Mouse (Mus musculus): ENCODE measurements around the gene Mcrip1. TPM values are rescaled to one million over a fixed set of nuclear protein-coding genes. Genes with fewer than 3 reads are reported as not detected.

The Mcrip1 gene
- polyA plus RNA-seq, 1 experiment from 2014 or later: 139 TPM

- H3K36me3 ChIP-seq (ENCODE audit: control insufficient read depth, insufficient read depth): no peaks in the 10 kb centered on the region
- 47% methylated on average over 5 of the region's 5 CpGs for WGBS
Observed at GRCm38 (mm10) chr11:120552736-120553135, 3.2 kb upstream of the Mcrip1 start.

GRCm38 (mm10) chr11:120550810-120551440 is 1.4 kb upstream of the Mcrip1 start, which contains the start of gene Ppp1r27:
Gene Ppp1r27, minus strand, starts transcription at chr11:120551132.
- ATAC-seq (replicated peaks; ENCODE audit: extremely low read depth, insufficient read depth, low FRiP score): no peak
- no peaks in the 10 kb centered on the region for H3K36me3 ChIP-seq (ENCODE audit: control insufficient read depth, insufficient read depth)
- H3K9ac ChIP-seq (ENCODE audit: low read length): peak within 1 kb of the TSS; percentile 86
- H3K27me3 ChIP-seq (ENCODE audit: control insufficient read depth, insufficient read depth, low read length): no peaks in the 10 kb centered on the region
- WGBS: 92% methylated on average over 28 of the region's 28 CpGs
- H3K27ac ChIP-seq (ENCODE audit: low read length): peak within 1 kb of the TSS; percentile 69
- no peaks in the 10 kb centered on the region for H3K9me3 ChIP-seq (replicated peaks; ENCODE audit: control insufficient read depth, low read length)
- H3K4me3 ChIP-seq (ENCODE audit: low read length): peak within 1 kb of the TSS; percentile 68
- peak within 1 kb of the TSS; percentile 84 for H3K4me2 ChIP-seq (ENCODE audit: low read depth, low read length)
- peaks cover 26% of the 10 kb centered on the region for H3K4me1 ChIP-seq (ENCODE audit: control insufficient read depth, insufficient read depth, low read length)

More at GRCm38 (mm10) chr11:120552736-120553135, 3.2 kb upstream of the Mcrip1 start:
- no peaks in the 10 kb centered on the region for H3K9me3 ChIP-seq (replicated peaks; ENCODE audit: control insufficient read depth, low read length)
- no peak for ATAC-seq (replicated peaks; ENCODE audit: extremely low read depth, insufficient read depth, low FRiP score)
- H3K27ac ChIP-seq (ENCODE audit: low read length): no peak overlapping the region
- H3K4me1 ChIP-seq (ENCODE audit: control insufficient read depth, insufficient read depth, low read length): peaks cover 21% of the 10 kb centered on the region
- no peak overlapping the region for H3K4me3 ChIP-seq (ENCODE audit: low read length)
- no peaks in the 10 kb centered on the region for H3K27me3 ChIP-seq (ENCODE audit: control insufficient read depth, insufficient read depth, low read length)
- H3K9ac ChIP-seq (ENCODE audit: low read length): no peak overlapping the region
- H3K4me2 ChIP-seq (ENCODE audit: low read depth, low read length): no peak overlapping the region

GRCm38 (mm10) chr11:120549986-120550809 is 671 bp upstream of the Mcrip1 start:
- Histone ChIP-seq H3K4me1 (ENCODE audit: control insufficient read depth, insufficient read depth, low read length) (peaks cover 26% of the 10 kb centered on the region), H3K9me3 (replicated peaks; ENCODE audit: control insufficient read depth, low read length) (no peaks in the 10 kb centered on the region), H3K9ac (ENCODE audit: low read length) (peak overlapping the region; percentile 86), H3K4me3 (ENCODE audit: low read length) (peak overlapping the region; percentile 68), H3K36me3 (ENCODE audit: control insufficient read depth, insufficient read depth) (no peaks in the 10 kb centered on the region), H3K27ac (ENCODE audit: low read length) (peak overlapping the region; percentile 69), H3K4me2 (ENCODE audit: low read depth, low read length) (peak overlapping the region; percentile 84), H3K27me3 (ENCODE audit: control insufficient read depth, insufficient read depth, low read length) (no peaks in the 10 kb centered on the region)
- 69% methylated on average over 11 of the region's 11 CpGs for WGBS
- no peak for ATAC-seq (replicated peaks; ENCODE audit: extremely low read depth, insufficient read depth, low FRiP score)

GRCm38 (mm10) chr11:120548786-120549167 is 750 bp downstream of the Mcrip1 start:
- Histone ChIP-seq H3K4me2 (ENCODE audit: low read depth, low read length) (peak overlapping the region; percentile 84), H3K27ac (ENCODE audit: low read length) (peak overlapping the region; percentile 87), H3K4me1 (ENCODE audit: control insufficient read depth, insufficient read depth, low read length) (peaks cover 20% of the 10 kb centered on the region), H3K27me3 (ENCODE audit: control insufficient read depth, insufficient read depth, low read length) (no peaks in the 10 kb centered on the region), H3K9me3 (replicated peaks; ENCODE audit: control insufficient read depth, low read length) (no peaks in the 10 kb centered on the region), H3K4me3 (ENCODE audit: low read length) (peak overlapping the region; percentile 68), H3K36me3 (ENCODE audit: control insufficient read depth, insufficient read depth) (peaks cover 8% of the 10 kb centered on the region), H3K9ac (ENCODE audit: low read length) (peak overlapping the region; percentile 86)
- no peak for ATAC-seq (replicated peaks; ENCODE audit: extremely low read depth, insufficient read depth, low FRiP score)
- 14% methylated on average over 7 of the region's 7 CpGs for WGBS

- H3K27ac ChIP-seq (ENCODE audit: low read length): no peak overlapping the region
- H3K4me1 ChIP-seq (ENCODE audit: control insufficient read depth, insufficient read depth, low read length): peaks cover 20% of the 10 kb centered on the region
- ATAC-seq (replicated peaks; ENCODE audit: extremely low read depth, insufficient read depth, low FRiP score): no peak
- WGBS: 73% methylated on average over 3 of the region's 3 CpGs
- no peaks in the 10 kb centered on the region for H3K27me3 ChIP-seq (ENCODE audit: control insufficient read depth, insufficient read depth, low read length)
- H3K4me3 ChIP-seq (ENCODE audit: low read length): peak overlapping the region; percentile 68
- H3K9me3 ChIP-seq (replicated peaks; ENCODE audit: control insufficient read depth, low read length): no peaks in the 10 kb centered on the region
- H3K36me3 ChIP-seq (ENCODE audit: control insufficient read depth, insufficient read depth): peaks cover 11% of the 10 kb centered on the region
- peak overlapping the region; percentile 86 for H3K9ac ChIP-seq (ENCODE audit: low read length)
- peak overlapping the region; percentile 84 for H3K4me2 ChIP-seq (ENCODE audit: low read depth, low read length)
Observed at GRCm38 (mm10) chr11:120548214-120548613, 1.3 kb downstream of the Mcrip1 start.

GRCm38 (mm10) chr11:120547469-120547868 is 2.1 kb downstream of the Mcrip1 start:
- Histone ChIP-seq H3K27me3 (ENCODE audit: control insufficient read depth, insufficient read depth, low read length) (no peaks in the 10 kb centered on the region), H3K27ac (ENCODE audit: low read length) (no peak overlapping the region), H3K4me2 (ENCODE audit: low read depth, low read length) (0 out of 2 replicates have a peak overlapping the region, but pooled peaks have one; percentile 2), H3K36me3 (ENCODE audit: control insufficient read depth, insufficient read depth) (peaks cover 18% of the 10 kb centered on the region), H3K4me3 (ENCODE audit: low read length) (no peak overlapping the region), H3K4me1 (ENCODE audit: control insufficient read depth, insufficient read depth, low read length) (peaks cover 22% of the 10 kb centered on the region), H3K9ac (ENCODE audit: low read length) (0 out of 2 replicates have a peak overlapping the region, but pooled peaks have one; percentile 7), H3K9me3 (replicated peaks; ENCODE audit: control insufficient read depth, low read length) (no peaks in the 10 kb centered on the region)
- 57% methylated on average over 2 of the region's 2 CpGs for WGBS
- ATAC-seq (replicated peaks; ENCODE audit: extremely low read depth, insufficient read depth, low FRiP score): no peak

GRCm38 (mm10) chr11:120545964-120546363 is 3.6 kb downstream of the Mcrip1 start:
- Histone ChIP-seq H3K27me3 (ENCODE audit: control insufficient read depth, insufficient read depth, low read length) (no peaks in the 10 kb centered on the region), H3K4me3 (ENCODE audit: low read length) (no peak overlapping the region), H3K36me3 (ENCODE audit: control insufficient read depth, insufficient read depth) (peaks cover 18% of the 10 kb centered on the region), H3K4me1 (ENCODE audit: control insufficient read depth, insufficient read depth, low read length) (peaks cover 26% of the 10 kb centered on the region), H3K27ac (ENCODE audit: low read length) (no peak overlapping the region), H3K9ac (ENCODE audit: low read length) (no peak overlapping the region), H3K9me3 (replicated peaks; ENCODE audit: control insufficient read depth, low read length) (no peaks in the 10 kb centered on the region), H3K4me2 (ENCODE audit: low read depth, low read length) (no peak overlapping the region)
- ATAC-seq (replicated peaks; ENCODE audit: extremely low read depth, insufficient read depth, low FRiP score): no peak
- 95% methylated on average over 3 of the region's 3 CpGs for WGBS

- Histone ChIP-seq H3K36me3 (ENCODE audit: control insufficient read depth, insufficient read depth) (peaks cover 18% of the 10 kb centered on the region), H3K9ac (ENCODE audit: low read length) (no peak overlapping the region), H3K27ac (ENCODE audit: low read length) (no peak overlapping the region), H3K27me3 (ENCODE audit: control insufficient read depth, insufficient read depth, low read length) (no peaks in the 10 kb centered on the region), H3K9me3 (replicated peaks; ENCODE audit: control insufficient read depth, low read length) (no peaks in the 10 kb centered on the region), H3K4me3 (ENCODE audit: low read length) (no peak overlapping the region), H3K4me2 (ENCODE audit: low read depth, low read length) (no peak overlapping the region), H3K4me1 (ENCODE audit: control insufficient read depth, insufficient read depth, low read length) (peaks cover 28% of the 10 kb centered on the region)
- ATAC-seq (replicated peaks; ENCODE audit: extremely low read depth, insufficient read depth, low FRiP score): no peak
- 76% methylated on average over 6 of the region's 6 CpGs for WGBS
Observed at GRCm38 (mm10) chr11:120542376-120542775, 7.2 kb downstream of the Mcrip1 start.

GRCm38 (mm10) chr11:120541907-120542306 is 7.6 kb downstream of the Mcrip1 start:
- H3K4me2 ChIP-seq (ENCODE audit: low read depth, low read length): no peak overlapping the region
- H3K4me1 ChIP-seq (ENCODE audit: control insufficient read depth, insufficient read depth, low read length): peaks cover 26% of the 10 kb centered on the region
- no peaks in the 10 kb centered on the region for H3K27me3 ChIP-seq (ENCODE audit: control insufficient read depth, insufficient read depth, low read length)
- H3K4me3 ChIP-seq (ENCODE audit: low read length): no peak overlapping the region
- H3K27ac ChIP-seq (ENCODE audit: low read length): no peak overlapping the region
- no peaks in the 10 kb centered on the region for H3K9me3 ChIP-seq (replicated peaks; ENCODE audit: control insufficient read depth, low read length)
- 23% methylated on average over 4 of the region's 4 CpGs for WGBS
- H3K9ac ChIP-seq (ENCODE audit: low read length): no peak overlapping the region
- H3K36me3 ChIP-seq (ENCODE audit: control insufficient read depth, insufficient read depth): peaks cover 18% of the 10 kb centered on the region
- peak; percentile 10; the same call in 1 of the 2 replicates for ATAC-seq (replicated peaks; ENCODE audit: extremely low read depth, insufficient read depth, low FRiP score)

All from heart, embryonic 16.5 days (tissue).